Mouse (Mus musculus) ES-Bruce4 (cell line): ENCODE measurements around the gene Stk39. TPM values are rescaled to one million over a fixed set of nuclear protein-coding genes. Genes with fewer than 3 reads are reported as not detected.

Experiments
- H3K27ac ChIP-seq: 2 replicates; pipeline ENCODE4 v1.5.1; 2012; ENCODE audit warnings: low read length, inconsistent platforms; ENCODE audit not compliant: insufficient read depth
- H3K27me3 ChIP-seq: 2 replicates; pipeline ENCODE4 v1.6.1; 2012; ENCODE audit warnings: mild to moderate bottlenecking, low read length, inconsistent platforms; ENCODE audit not compliant: control insufficient read depth, poor library complexity, insufficient read depth, severe bottlenecking
- H3K36me3 ChIP-seq: 2 replicates; pipeline ENCODE4 v1.6.1; 2012; ENCODE audit warnings: inconsistent platforms, mild to moderate bottlenecking, low read length, moderate library complexity; ENCODE audit not compliant: control insufficient read depth, poor library complexity, insufficient read depth, severe bottlenecking
- H3K4me1 ChIP-seq: one replicate; pipeline ENCODE4 v1.8.1; 2011; ENCODE audit warnings: low read length; ENCODE audit not compliant: control insufficient read depth, insufficient read depth
- H3K4me3 ChIP-seq: 2 replicates; pipeline ENCODE4 v1.5.1; 2011; ENCODE audit warnings: low read depth, mild to moderate bottlenecking, low read length
- H3K9ac ChIP-seq: 2 replicates; pipeline ENCODE4 v1.6.1; 2012; ENCODE audit warnings: low read depth, mild to moderate bottlenecking, inconsistent platforms; ENCODE audit not compliant: poor library complexity, severe bottlenecking
- H3K9me3 ChIP-seq: replicated peaks from 2 replicates; pipeline ENCODE4 v1.6.1; 2012; ENCODE audit warnings: mild to moderate bottlenecking, low read length, inconsistent platforms; ENCODE audit not compliant: control insufficient read depth, poor library complexity, insufficient read depth, severe bottlenecking
- CTCF ChIP-seq: IDR thresholded peaks from one replicate; pipeline ENCODE4 v1.8.1; 2011; ENCODE audit warnings: low read depth, low read length
- EP300 ChIP-seq: IDR thresholded peaks from 2 replicates; pipeline ENCODE4 v1.6.1; 2011; ENCODE audit warnings: low read depth, low read length; ENCODE audit not compliant: insufficient read depth
- POLR2A ChIP-seq: IDR thresholded peaks from one replicate; pipeline ENCODE4 v1.8.1; 2011; ENCODE audit warnings: low read length; ENCODE audit not compliant: insufficient read depth
- polyA plus RNA-seq: library from polyadenylated mRNA; stranded (reverse); fragments of >200 nt; gene quantifications from 2 replicates; pipeline ENCODE4 v1.2.4, GENCODE M21; 2011; ENCODE audit warnings: low read depth; ENCODE audit not compliant: missing spikeins, insufficient read depth, insufficient read length

Stk39 gene
- polyA plus RNA-seq, 1 experiment: 7.6 TPM

- no peaks in the 10 kb centered on the region for H3K36me3 ChIP-seq
- H3K4me3 ChIP-seq: no peak overlapping the region
- peaks cover 4% of the 10 kb centered on the region for H3K4me1 ChIP-seq
- no peaks in the 10 kb centered on the region for H3K9me3 ChIP-seq
- H3K9ac ChIP-seq: no peak overlapping the region
- H3K27ac ChIP-seq: no peak overlapping the region
- no peaks in the 10 kb centered on the region for H3K27me3 ChIP-seq
- TF ChIP-seq CTCF: no peak
- TF ChIP-seq POLR2A: no peak
- TF ChIP-seq EP300: no peak
Measured at GRCm38 (mm10) chr2:68378319-68378718, 93.7 kb downstream of the Stk39 start.

GRCm38 (mm10) chr2:68377251-68377681, 94.8 kb downstream of the Stk39 start:
- Histone ChIP-seq H3K9ac (no peak overlapping the region), H3K4me3 (no peak overlapping the region), H3K27me3 (no peaks in the 10 kb centered on the region), H3K36me3 (no peaks in the 10 kb centered on the region), H3K27ac (no peak overlapping the region), H3K4me1 (peaks cover 4% of the 10 kb centered on the region), H3K9me3 (no peaks in the 10 kb centered on the region)
- no peak for TF ChIP-seq CTCF
- TF ChIP-seq EP300: no peak
- TF ChIP-seq POLR2A: no peak

- TF ChIP-seq EP300: no peak
- no peak for TF ChIP-seq POLR2A
- TF ChIP-seq CTCF: no peak
- Histone ChIP-seq H3K4me1 (peaks cover 4% of the 10 kb centered on the region), H3K4me3 (no peak overlapping the region), H3K27me3 (no peaks in the 10 kb centered on the region), H3K27ac (no peak overlapping the region), H3K9ac (no peak overlapping the region), H3K9me3 (no peaks in the 10 kb centered on the region), H3K36me3 (no peaks in the 10 kb centered on the region)
Measured at GRCm38 (mm10) chr2:68376660-68377059, 95.4 kb downstream of the Stk39 start.

GRCm38 (mm10) chr2:68374202-68374601, 97.9 kb downstream of the Stk39 start:
- H3K9ac ChIP-seq: no peak overlapping the region
- H3K27ac ChIP-seq: no peak overlapping the region
- H3K4me1 ChIP-seq: peaks cover 4% of the 10 kb centered on the region
- no peaks in the 10 kb centered on the region for H3K36me3 ChIP-seq
- H3K4me3 ChIP-seq: no peak overlapping the region
- H3K9me3 ChIP-seq: no peaks in the 10 kb centered on the region
- H3K27me3 ChIP-seq: no peaks in the 10 kb centered on the region
- TF ChIP-seq EP300 (no peak), CTCF (no peak), POLR2A (no peak)

- no peak overlapping the region for H3K4me3 ChIP-seq
- no peak overlapping the region for H3K27ac ChIP-seq
- H3K4me1 ChIP-seq: peaks cover 2% of the 10 kb centered on the region
- H3K9me3 ChIP-seq: no peaks in the 10 kb centered on the region
- TF ChIP-seq EP300 (no peak), POLR2A (no peak), CTCF (no peak)
- H3K36me3 ChIP-seq: no peaks in the 10 kb centered on the region
- H3K27me3 ChIP-seq: no peaks in the 10 kb centered on the region
- no peak overlapping the region for H3K9ac ChIP-seq
Measured at GRCm38 (mm10) chr2:68371912-68372311, 100.2 kb downstream of the Stk39 start.

GRCm38 (mm10) chr2:68370326-68370725, 101.7 kb downstream of the Stk39 start:
- no peaks in the 10 kb centered on the region for H3K9me3 ChIP-seq
- TF ChIP-seq CTCF: no peak
- no peak for TF ChIP-seq EP300
- no peak for TF ChIP-seq POLR2A
- no peak overlapping the region for H3K4me3 ChIP-seq
- no peak overlapping the region for H3K27ac ChIP-seq
- no peak overlapping the region for H3K9ac ChIP-seq
- peaks cover 2% of the 10 kb centered on the region for H3K4me1 ChIP-seq
- no peaks in the 10 kb centered on the region for H3K36me3 ChIP-seq
- no peaks in the 10 kb centered on the region for H3K27me3 ChIP-seq
